Mouse (Mus musculus): ENCODE measurements at regions not wholly inside any gene's neighbourhood (a gene's known extent, or its start where the extent isn't known, plus 50 kb on each side); places are given as distances from the start of the nearest gene placed in this dataset.
A peak's percentile ranks its signal among the peaks of the same experiment; 100 is the strongest.

DNA sequence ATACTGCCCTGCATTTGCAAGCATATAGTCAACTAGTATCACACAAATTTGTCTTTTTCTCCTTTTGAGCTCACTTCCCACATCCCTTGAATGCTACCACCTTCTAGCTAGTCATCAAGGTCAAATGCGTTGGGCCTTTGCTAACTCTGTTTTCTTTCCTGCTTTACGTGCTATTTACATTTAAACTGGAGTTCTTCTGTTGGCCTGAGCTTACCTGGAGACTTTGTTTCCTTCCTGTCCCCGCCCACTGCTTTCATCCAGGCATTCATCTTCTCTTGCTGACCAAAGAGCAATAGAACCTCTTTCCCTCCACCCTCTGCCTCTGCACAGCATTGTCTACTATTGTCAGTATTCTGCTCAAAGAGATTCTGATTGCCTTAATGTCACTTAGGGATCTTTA lies 237.0 kb downstream of the Papss1 start:
- DNase-seq: no peak

DNA sequence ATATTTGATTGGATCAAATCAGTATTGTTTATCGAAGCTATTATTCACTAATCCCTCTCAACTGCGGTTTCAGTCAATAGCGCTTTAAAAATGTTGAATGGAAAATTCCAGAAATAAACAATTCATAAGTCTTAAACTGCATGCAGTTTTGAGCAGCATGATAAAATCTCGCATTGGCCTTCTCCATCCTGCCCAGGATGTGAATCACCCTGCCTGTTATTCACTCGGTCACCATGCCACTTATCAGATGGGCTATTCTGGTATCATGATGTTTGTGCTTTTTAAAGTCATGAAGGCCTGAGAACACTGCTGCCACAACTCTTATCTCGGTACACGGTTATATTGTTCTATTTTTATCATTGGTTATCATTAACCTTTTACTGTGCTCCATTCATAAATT lies 238.3 kb downstream of the Papss1 start:
- DNase-seq: peak; percentile 17

DNA sequence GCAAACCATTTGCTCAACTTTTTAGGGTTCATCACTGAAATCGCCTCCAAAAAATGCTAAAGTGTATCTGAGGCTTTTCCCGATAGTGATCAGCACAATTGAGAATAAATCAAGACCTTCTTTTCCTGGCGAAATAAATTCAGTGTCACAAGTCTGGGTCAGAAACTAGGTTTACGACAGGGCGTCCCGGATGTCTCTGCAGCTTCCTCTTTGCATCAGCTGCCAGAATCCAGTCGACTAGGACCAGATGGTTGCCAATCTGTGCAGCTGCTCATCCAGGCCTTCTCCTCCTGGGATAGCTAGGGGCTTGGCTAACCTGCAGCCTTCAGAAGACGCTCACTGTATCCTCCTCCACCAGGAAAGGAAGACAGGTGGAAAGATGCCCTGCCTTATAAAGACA lies 243.6 kb downstream of the Papss1 start:
- DNase-seq: peak; percentile 70

DNA sequence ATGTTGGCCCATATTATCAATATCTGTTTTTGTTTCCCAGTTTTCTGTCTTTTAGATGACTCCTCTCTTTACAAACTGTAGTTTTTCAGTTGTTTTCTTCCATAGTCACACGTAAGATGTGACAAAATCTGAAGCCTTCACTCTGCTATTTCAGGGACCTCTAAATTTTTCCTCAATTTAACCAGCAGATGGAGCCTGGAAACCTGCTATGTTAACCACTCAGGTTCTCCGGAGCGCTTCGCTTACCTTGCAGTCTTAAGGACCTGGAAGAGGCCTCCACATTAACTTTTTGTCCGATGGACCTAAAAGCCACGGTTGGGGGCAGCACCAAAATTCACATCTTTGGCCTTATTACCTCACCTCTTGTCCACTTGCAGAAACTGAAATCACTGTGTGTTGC lies 248.4 kb downstream of the Papss1 start:
- peak; percentile 20 for DNase-seq

DNA sequence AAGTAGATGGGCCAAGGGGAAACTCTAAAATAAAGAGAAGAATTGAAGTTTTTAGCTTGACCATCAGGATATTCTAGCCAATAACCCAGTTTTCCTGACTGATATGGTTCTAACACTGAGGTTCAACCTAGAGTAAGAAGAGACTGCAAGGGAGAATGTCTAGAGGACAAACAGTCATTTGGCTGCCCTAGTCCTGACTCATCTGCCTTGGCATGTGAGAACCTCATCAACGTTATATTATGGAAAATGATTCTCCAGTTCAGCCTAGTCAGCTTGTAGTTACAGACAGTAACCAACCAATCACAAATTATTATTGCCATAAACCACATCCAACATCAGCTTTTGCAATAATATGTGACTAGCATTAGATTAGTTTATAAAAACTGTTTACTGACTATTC lies 254.2 kb downstream of the Papss1 start:
- DNase-seq: no peak

DNA sequence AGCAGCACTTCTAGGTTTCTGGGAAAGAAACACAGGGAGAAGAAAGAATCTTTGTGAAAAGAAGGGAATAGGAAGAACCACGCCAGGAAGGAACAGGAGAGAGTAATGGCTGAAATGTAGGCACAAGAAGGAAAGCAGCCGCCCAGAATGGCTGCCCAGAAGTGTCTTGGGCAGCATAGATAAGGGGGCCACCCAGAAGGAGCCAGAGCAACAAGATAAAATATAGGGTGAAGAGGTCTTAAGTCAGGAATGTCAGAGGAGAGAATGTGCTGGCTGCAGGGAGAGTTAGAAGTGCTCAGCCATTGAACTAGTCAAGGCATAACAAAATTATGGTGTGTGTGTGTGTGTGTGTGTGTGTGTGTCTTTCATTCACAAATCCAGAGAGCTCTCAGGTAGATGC lies 227.7 kb upstream of the Dkk2 start:
- DNase-seq: no peak

DNA sequence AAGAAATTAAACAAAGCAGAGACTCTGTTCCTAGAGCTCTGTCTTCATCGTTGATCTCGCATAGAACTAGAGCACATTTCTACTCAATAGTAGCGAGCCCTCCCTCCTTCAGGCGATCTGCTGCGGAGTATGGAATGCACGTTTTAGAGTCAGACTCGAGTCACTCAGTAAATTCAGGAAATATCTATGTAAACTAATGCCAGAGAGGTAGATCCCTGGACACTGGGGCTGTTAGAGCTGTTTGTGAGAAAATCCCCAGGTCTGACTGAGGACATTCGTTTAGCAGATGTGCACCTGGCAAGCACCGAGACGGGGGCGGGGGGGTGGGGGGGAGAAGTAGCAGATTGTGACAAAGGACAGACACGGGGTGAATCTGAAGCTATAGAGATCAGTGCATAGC lies 226.0 kb upstream of the Dkk2 start:
- no peak for DNase-seq

DNA sequence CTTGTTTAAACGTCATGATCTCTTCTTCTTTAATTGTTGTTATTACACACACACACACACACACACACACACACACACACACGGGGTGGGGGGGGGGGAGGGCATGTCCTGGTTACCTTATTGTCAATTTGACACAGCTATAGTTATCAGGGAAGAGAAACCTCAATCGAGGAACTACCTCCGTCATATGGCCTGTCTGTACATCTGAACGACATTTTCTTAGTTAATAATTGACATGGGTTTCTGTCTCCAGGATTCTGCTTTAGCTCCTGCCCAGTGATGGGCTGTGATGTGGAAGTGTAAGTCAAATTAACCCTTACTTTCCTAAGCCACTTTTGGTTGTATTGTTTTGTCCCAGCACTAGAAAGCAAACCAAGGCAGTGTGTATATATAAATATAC lies 220.0 kb upstream of the Dkk2 start:
- no peak for DNase-seq

DNA sequence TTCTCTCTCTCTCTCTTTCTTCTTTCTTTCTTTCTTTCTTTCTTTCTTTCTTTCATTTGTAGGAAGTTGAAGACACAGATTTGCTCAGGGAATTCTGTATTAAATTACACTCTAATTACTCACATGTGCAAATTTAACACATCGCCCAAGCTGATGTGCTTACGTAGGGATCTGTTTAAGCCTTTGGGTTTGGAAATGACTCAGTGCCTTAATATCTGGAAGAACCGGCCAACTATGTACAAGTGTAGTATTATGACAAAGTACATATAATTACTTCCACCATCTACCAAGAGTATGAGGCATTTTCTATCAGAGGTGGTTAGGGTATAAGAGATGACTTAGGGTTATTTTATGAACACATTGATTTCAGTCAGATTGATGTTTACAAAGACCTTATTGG lies 217.8 kb upstream of the Dkk2 start:
- no peak for DNase-seq

DNA sequence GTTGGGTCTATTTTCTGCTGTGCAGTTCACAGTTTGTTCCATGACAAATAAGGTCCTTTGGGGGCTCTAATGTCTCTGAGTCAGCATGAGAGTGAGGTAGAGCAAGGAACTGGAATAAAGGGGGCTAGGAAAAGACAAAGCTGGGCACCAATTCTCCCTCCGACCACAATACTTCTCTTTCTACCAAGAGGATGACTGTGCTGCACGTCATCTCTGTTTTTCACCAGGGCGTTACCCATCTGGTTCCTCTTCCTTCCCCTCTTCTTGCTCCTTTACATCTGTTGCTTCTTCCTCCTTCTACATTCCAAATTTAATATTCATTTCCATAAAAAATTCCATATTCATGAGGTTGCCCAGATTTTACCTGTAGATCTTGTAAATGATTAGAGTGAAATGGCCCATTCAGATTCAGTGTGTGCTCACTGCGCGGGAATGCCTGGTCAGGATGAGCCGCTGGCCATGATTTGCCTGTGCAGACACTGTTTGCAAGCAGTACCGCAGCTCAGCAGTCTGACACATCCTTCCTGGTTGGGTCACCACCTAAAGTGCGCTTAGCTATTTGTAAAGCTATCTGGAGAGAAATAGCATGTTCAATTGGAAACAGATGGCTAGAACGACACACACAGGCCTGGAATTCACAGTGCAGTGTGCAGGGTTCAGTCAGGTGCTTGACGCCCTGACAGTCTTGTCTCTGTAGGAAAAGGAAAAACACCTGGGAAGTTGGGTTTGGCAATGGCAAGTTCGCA lies 216.7 kb upstream of the Dkk2 start:
- no peak for DNase-seq

DNA sequence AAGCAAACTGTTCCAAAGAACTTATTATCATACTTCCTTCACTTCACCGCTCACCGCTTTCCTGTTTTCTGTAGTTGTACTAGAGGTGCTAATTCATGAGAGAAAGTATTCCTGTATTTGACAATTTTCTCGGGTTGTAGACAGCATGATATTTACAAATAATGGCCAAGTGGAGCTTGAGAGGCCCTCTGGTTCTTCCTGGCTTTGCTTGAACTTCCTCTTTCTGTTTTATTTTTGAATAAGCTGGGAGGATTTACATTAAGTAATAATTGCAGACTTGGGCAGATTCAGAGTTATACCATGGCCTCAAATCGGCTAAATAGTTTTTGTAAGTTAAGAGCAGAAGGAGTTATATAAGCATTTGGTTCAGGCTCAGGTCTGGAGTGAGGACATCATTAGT lies 215.8 kb upstream of the Dkk2 start:
- no peak for DNase-seq

DNA sequence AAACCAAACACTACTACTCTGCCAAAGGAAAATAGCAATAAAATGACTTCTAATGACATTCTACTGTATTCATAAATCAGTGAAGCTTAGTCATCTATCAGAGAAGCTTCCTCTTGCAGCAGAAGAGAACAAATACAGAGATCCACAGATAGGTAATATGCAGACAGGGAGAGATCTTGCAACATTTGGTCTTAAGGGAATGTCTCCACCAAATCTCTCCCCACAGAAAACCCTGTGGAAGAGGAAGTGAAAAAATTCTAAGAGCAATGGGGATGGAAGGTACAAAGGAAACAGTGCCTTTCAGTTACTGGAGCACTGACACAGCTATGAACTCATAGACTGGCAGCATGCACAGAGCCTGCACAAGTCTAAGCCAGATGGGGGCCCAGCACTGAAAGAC lies 202.4 kb upstream of the Dkk2 start:
- DNase-seq: no peak

DNA sequence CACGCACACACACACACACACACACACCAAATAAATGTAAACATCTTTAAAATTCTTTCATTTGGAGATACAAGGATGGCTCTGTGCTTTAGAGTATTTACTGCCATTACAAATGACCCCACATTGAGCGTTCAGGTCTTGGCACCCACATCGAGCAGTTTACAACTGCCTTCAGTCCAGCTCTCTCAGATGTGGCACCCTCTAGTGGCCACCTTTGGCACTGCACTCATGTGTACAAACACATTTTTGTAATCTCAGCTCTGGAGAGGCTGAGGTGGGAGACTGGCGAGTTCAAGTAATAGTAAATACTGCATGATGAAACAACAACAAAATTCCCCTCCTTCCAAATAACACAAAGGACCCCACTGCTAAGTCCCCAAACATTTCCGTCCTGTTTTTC lies 198.6 kb upstream of the Dkk2 start:
- DNase-seq: peak; percentile 48

DNA sequence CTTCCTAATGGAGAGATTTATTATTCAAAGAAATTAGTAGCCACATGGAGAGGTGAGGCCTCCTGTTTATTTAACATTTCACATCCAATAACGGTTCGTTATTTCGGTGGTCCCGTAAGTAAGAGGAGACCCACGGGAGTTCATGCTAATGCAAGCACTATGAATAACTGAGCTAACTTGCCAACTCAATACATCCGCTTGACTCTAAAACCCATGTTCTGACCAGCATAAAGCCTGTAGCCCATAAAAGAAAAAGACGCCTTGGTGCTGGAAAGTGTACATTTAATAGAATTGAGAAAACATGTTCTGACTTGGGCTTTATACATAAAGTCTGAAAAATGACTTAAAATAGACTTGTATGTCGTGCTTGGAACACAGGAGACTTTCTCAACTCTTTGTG lies 198.1 kb upstream of the Dkk2 start:
- no peak for DNase-seq

DNA sequence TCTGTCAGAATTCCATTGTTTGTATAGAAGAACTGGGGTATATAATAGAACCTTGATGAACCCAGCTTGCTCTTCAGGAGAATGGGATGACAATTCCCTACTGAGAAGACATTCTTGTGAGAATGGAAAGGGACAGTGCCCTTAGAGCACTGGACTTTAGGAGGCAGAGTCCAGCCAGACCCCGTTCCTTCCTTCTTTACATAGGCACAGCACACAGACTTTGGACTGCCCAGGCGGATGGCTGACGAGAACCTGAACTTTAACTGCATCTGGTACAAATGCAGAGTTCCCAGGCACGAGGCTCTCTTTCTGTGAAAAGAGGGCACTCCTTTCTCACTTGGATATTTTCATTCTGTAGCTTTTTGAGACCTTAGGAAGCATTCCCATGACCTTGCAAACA lies 197.4 kb upstream of the Dkk2 start:
- no peak for DNase-seq

DNA sequence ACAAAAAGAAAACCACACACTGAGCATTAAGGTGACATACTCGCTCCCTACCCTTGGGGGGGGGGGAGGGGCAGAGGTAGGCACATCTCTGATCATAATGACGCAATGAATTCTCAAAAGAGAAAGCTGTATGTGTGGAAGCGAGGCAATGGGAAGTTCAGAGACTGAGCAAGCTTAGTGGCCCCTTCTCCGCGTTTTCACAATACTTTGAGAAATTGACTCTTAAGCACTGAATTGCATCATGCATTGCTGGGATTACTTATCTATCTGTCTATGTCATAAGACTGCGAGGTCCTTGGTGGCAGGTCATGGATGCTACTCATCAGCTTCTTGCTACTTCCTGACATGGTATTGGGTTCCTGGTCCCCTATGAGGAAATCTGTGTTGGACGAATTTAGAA lies 193.2 kb upstream of the Dkk2 start:
- DNase-seq: no peak

DNA sequence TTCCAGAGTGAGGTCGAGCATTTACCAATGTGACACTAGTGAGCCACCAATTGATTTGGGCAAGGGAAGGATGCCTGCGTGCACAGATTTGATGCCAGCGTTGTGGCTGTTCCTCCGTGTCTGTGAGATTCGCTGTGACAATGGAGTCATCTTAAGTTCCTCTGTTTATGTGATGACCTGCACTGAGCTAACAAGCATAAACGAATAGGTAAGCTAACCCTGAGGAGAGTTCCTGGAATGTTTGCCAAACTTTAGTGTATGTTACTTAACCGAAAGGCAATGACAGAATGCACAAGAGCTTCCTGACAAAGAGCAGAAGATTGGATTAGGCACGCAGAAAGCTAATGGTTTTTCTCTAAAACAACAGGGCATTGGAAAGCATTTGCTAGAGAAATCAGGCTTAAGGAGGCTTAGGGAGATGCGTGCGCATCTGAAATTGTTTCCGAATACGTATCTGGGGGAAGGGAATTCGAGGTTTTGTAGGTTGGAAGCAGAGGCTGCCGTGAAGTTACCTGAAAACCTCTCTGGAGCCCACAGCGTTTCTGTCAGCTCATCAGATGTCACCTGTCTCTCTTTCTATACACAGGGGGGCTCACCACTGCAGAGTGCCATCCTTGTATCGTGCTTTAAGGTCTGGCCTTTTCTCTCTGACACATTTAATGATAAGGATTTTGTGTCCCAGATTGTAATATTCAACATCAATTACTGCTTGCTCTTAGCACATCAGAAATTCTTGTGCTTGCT lies 191.9 kb upstream of the Dkk2 start:
- DNase-seq: no peak

DNA sequence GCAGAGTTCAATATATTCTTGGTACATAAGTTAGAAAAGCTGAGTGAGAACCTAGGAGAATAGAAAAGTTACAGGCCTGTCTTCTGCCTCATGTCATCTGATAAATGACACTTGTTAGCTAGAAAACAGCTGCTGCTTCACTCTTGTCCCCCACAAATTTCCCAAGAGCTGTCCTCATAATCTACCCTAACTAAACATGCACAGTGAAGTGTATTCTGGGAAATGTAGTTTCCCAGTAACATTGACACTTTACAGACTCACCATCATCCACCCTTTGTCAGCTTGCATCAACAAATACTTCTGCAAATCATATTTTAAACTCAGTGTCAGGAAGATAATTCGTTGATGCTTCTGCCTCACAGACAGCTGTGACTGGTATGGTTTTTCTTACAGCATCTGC lies 190.0 kb upstream of the Dkk2 start:
- no peak for DNase-seq

DNA sequence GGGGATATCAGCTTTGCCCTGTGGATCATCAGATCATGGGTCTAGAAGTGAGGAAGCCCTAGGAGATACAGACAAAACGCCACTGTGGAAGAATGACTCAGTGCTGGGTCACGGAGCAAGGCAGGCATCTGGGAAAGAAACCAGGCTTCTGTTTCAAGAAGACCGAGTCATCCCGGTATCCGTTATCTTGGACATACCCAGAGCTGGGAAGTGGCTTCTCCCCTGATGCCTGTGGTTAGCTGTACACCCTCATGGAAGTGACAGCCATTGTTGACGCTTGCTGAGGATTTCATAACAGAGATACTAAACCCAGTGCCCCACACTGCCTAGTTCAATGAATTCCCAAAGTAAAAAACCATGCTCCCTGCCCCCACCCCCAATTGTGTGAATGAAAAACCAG lies 171.6 kb upstream of the Dkk2 start:
- no peak for DNase-seq

DNA sequence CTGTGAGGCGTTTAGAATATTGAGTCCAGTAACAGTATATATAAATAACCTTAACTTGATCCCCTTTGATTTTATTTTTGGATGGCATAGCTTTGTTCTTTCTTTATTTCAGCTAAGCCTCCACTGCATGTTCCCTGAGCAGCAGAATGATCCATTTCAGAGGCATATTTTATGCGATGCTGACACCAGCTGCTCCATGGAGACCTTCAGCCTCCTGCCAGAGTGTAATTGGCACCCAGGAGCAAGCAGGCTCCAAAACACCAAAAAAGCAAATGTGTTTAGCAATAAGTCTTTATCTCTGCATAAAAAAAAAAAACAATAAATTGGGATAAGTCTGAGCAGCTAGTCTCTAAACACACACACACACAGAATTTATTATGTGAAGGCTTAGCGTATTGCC lies 170.7 kb upstream of the Dkk2 start:
- no peak for DNase-seq

DNA sequence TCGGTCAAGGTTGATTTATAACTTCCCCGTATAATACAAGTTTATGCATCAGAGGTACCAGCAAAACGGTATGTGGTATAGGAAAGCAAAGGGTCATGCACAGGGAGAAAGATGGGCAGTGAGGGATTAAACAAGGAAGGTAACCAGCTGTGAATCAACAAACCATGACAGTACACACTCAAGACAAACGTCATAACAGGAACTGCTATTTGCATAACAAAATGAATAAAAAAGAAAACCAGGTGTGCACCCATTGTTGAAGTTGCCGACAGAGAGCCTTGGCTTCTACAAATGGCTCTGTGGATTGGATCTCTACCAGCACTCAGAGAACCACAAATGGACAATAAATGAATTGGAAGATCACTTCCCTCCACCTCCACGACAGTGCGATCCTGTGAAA lies 170.1 kb upstream of the Dkk2 start:
- DNase-seq: no peak

DNA sequence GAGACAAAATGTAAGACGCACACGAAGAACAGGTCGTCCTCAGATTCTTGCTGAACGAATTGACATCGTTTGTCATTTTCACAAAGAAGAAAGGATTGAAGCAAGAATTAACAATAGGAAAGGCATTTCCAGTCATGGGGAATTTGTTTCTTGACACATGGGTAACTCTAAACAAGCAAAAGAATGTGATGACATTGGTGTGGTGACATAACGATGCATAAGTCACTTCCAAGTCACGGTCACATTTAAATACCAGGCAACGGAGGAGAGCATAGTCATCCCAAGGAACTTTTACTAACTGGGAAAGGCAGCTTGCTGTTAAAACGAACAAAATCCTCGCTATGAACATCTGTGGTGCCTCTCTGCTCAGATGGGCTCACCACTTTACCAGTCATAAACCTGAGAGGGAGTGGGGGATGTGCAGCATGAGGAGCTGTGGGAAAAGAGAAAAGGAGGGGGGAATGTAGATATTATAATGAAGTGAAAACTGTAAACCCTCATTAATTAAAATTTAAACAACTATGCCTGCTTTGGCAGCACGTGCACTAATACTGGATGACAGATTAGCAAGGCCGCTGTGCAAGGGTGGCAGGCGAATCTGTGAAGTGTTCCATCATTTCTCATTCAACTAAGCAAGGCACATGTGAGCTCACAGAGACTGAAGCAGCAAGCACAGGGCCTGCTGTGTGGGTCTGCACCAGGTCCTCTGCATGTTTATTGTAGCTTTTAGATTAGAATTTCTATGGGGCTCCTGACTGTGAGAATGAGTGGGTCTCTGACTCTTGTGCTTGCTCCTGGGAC lies 167.2 kb upstream of the Dkk2 start:
- DNase-seq: no peak

DNA sequence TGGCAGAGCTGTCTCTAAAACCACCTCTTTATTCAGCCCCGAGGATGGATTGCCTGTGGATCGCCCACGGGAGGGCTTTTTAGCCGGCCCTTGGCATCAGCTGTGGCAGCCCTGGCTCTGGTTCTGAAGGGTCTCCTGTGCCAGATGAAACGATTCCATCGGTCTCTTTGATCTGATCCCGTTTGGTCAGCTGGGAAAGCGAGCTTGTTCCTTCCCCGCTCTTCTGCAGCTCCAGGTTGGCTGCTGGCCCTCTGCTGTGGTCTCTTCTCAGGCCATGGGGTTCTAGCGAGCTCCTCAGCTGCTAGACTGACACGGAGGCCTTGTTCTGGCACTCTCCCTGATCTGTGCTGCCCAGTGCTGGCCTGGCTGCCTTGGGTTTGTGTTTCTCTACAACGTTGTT lies 165.6 kb upstream of the Dkk2 start:
- DNase-seq: no peak

DNA sequence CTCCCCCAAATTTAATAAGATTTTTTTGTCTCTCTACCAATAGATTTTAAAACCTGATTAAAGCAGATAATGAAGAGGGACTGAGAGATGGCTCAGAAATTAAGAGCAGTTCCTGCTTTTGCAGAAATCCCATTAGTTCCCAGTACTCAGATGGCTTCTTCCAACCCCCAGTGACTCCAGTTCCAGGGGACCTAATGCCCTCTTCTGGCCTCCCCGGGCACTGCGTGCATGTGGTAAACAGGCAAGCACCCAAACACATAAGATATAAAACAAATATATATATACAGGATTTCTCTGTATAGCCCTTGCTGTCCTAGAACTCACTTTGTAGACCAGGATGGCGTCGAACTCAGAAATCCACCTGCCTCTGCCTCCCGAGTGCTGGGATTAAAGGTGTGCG lies 163.9 kb upstream of the Dkk2 start:
- peak; percentile 26 for DNase-seq
